Mouse (Mus musculus): ENCODE measurements around the gene Lcp1.

DNA sequence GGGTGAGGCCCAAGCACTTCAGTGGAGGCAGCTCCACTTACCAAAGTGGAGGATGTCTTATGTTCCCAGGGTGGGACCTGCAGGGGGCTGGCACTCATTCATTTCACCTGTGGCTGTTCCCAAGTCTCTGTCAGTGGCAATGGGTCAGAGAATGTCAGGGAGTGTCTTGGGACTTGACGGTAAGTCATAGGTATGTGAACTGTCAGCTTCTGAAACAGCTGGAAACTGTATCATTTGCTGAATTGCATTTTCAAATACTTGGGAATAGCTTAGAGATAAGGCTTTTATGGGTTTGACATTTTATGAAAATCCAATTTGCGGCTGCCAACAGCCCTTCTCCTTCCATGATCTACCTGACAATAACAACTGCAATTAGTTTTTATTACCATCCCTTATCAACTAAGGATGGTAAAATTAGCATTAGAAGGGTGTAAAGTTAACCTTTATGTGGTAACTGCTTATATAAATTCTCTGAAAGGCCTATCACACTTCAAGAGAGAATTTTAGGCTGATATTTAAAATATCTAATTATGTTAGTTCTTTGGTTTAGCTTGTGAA lies 34.8 kb downstream of the Lcp1 start:
- TF ChIP-seq GATA1 (IDR thresholded peaks at IDR 0.05; ENCODE audit: borderline replicate concordance, low read length) = no peak
- TF ChIP-seq FLI1 (IDR thresholded peaks at IDR 0.05; ENCODE audit: low read length) = no peak
